21 mouse cellular contexts compared by ENCODE assay signal in genomic region chr4:138335648-138336047, GRCm38 (mm10). TPM values are rescaled to one million over a fixed set of nuclear protein-coding genes. Genes with fewer than 3 reads are reported as not detected.
DNase-seq lines count a peak whose midpoint lies in the region; ATAC-seq and TF ChIP-seq lines count a peak whose summit lies in the region.
"Had no signal": no experiment of that assay in that cellular context is flagged by ENCODE, and none has a peak within 500 bp of the region (broad histone marks: within the 10 kb centered on the region; RNA-seq: fewer than 3 reads in every experiment).

No protein-coding gene starts in this region.

- no peak for ATAC-seq in intestine, postnatal 0 days
- ATAC-seq in intestine, embryonic 15.5 days = no peak
- ATAC-seq in liver, embryonic 12.5 days = no peak
- ATAC-seq: activated CD4-positive, CD25-positive, alpha-beta regulatory T cell, adult 4 months; hindbrain, embryonic 16.5 days; intestine, embryonic 16.5 days; midbrain, embryonic 16.5 days had no signal

- H3K9ac ChIP-seq in intestine, postnatal 0 days (ENCODE audit: low read depth, low read length) = no peak overlapping the region
- H3K9ac ChIP-seq in intestine, embryonic 15.5 days = no peak overlapping the region
- no peak overlapping the region for H3K9ac ChIP-seq in liver, adult 2 months (ENCODE audit: low read depth, low read length)
- no peak overlapping the region for H3K9ac ChIP-seq in liver, embryonic 12.5 days
- H3K9ac ChIP-seq: embryonic facial prominence, embryonic 12.5 days; forebrain, embryonic 12.5 days; lung, embryonic 15.5 days had no signal

- no peaks in the 10 kb centered on the region for H3K9me3 ChIP-seq in intestine, postnatal 0 days (ENCODE audit: control insufficient read depth)
- H3K9me3 ChIP-seq in intestine, embryonic 15.5 days = no peaks in the 10 kb centered on the region
- no peaks in the 10 kb centered on the region for H3K9me3 ChIP-seq in liver, embryonic 12.5 days (replicated peaks)
- H3K9me3 ChIP-seq: embryonic facial prominence, embryonic 12.5 days; forebrain, embryonic 12.5 days; hindbrain, embryonic 10.5 days; lung, embryonic 15.5 days had no signal

- no peaks in the 10 kb centered on the region for H3K79me2 ChIP-seq in liver, adult 2 months (ENCODE audit: control insufficient read depth, insufficient read depth, low read length)

- 88% methylated on average over 6 of the region's 6 CpGs for WGBS in intestine, postnatal 0 days
- 86% methylated on average over 6 of the region's 6 CpGs for WGBS in intestine, embryonic 15.5 days
- 90% methylated on average over 6 of the region's 6 CpGs for WGBS in liver, adult 2 months
- 75% methylated on average over 6 of the region's 6 CpGs for WGBS in liver, embryonic 12.5 days (ENCODE audit: insufficient replicate concordance)

- no peak overlapping the region for H3K27ac ChIP-seq in intestine, postnatal 0 days (ENCODE audit: low read depth, low read length)
- H3K27ac ChIP-seq in intestine, embryonic 15.5 days = no peak overlapping the region
- H3K27ac ChIP-seq in liver, adult 2 months (replicated peaks; ENCODE audit: insufficient read depth, low read depth, low read length) = no peak overlapping the region
- H3K27ac ChIP-seq in liver, embryonic 12.5 days = no peak overlapping the region
- no peak overlapping the region for H3K27ac ChIP-seq in bone marrow macrophage, adult 2 months (ENCODE audit: insufficient read depth, low read depth, low read length)
- H3K27ac ChIP-seq: embryonic facial prominence, embryonic 12.5 days; forebrain, embryonic 12.5 days; hindbrain, embryonic 10.5 days; lung, embryonic 15.5 days; macrophage had no signal

- peak; percentile 42 for TF ChIP-seq CTCF in intestine, postnatal 0 days (IDR thresholded peaks at IDR 0.05; ENCODE audit: low read depth)
- TF ChIP-seq CTCF in liver, adult 2 months (IDR thresholded peaks at IDR 0.05; ENCODE audit: low read depth, low read length) = 0 out of 2 replicates have a peak, but pooled peaks have one; percentile 16
- 0 out of 2 replicates have a peak, but pooled peaks have one; percentile 4 for TF ChIP-seq CTCF in bone marrow macrophage, adult 2 months (IDR thresholded peaks at IDR 0.05; ENCODE audit: low read depth, low read length)

- H3K36me3 ChIP-seq in intestine, postnatal 0 days (ENCODE audit: control insufficient read depth, insufficient read depth) = no peaks in the 10 kb centered on the region
- no peaks in the 10 kb centered on the region for H3K36me3 ChIP-seq in intestine, embryonic 15.5 days
- no peaks in the 10 kb centered on the region for H3K36me3 ChIP-seq in liver, adult 2 months (ENCODE audit: control insufficient read depth, insufficient read depth, low read length)
- no peaks in the 10 kb centered on the region for H3K36me3 ChIP-seq in liver, embryonic 12.5 days
- H3K36me3 ChIP-seq: embryonic facial prominence, embryonic 12.5 days; forebrain, embryonic 12.5 days; hindbrain, embryonic 10.5 days; lung, embryonic 15.5 days had no signal

- DNase-seq in liver, adult 2 months (ENCODE audit: extremely low read depth, low read depth, low spot score) = no peak
- DNase-seq in B cell, adult 2 months = peak; percentile 18 to 23
- no peak for DNase-seq in right cerebral cortex, postnatal 10 days (ENCODE audit: low spot score in 2 of 2)
- DNase-seq: kidney, postnatal 10 days; right cerebral cortex, postnatal 4 days; thymus, adult 2 months had no signal

- H3K4me1 ChIP-seq in intestine, postnatal 0 days (replicated peaks; ENCODE audit: control insufficient read depth, insufficient read depth, low read length) = 0 out of 2 replicates have a peak, but pooled peaks cover 7% of the 10 kb centered on the region
- H3K4me1 ChIP-seq in intestine, embryonic 15.5 days (replicated peaks) = no peaks in the 10 kb centered on the region
- H3K4me1 ChIP-seq in liver, adult 2 months (ENCODE audit: control insufficient read depth, insufficient read depth, low read length) = peaks cover 12% of the 10 kb centered on the region
- peaks cover 9% of the 10 kb centered on the region; the same call in 1 of the 2 replicates for H3K4me1 ChIP-seq in liver, embryonic 12.5 days
- H3K4me1 ChIP-seq in bone marrow macrophage, adult 2 months (ENCODE audit: control insufficient read depth, insufficient read depth, low read length) = peaks cover 23% of the 10 kb centered on the region
- H3K4me1 ChIP-seq: embryonic facial prominence, embryonic 12.5 days; forebrain, embryonic 12.5 days; lung, embryonic 15.5 days had no signal

- no peaks in the 10 kb centered on the region for H3K27me3 ChIP-seq in intestine, postnatal 0 days (replicated peaks; ENCODE audit: control insufficient read depth, insufficient read depth, low read length)
- no peaks in the 10 kb centered on the region; the same call in 1 of the 2 replicates for H3K27me3 ChIP-seq in intestine, embryonic 15.5 days (replicated peaks)
- H3K27me3 ChIP-seq in liver, adult 2 months (ENCODE audit: control insufficient read depth, insufficient read depth, low read length) = no peaks in the 10 kb centered on the region
- peaks cover 15% of the 10 kb centered on the region for H3K27me3 ChIP-seq in liver, embryonic 12.5 days (replicated peaks)

- TF ChIP-seq POLR2A in liver, adult 2 months (IDR thresholded peaks at IDR 0.05; ENCODE audit: extremely low read depth, insufficient read depth, low read length) = no peak
- TF ChIP-seq POLR2A in bone marrow macrophage, adult 2 months (IDR thresholded peaks at IDR 0.05; ENCODE audit: borderline replicate concordance, low read depth, low read length) = no peak

- no peak overlapping the region for H3K4me2 ChIP-seq in intestine, postnatal 0 days (replicated peaks; ENCODE audit: low read depth)
- H3K4me2 ChIP-seq in intestine, embryonic 15.5 days (replicated peaks) = no peak overlapping the region
- H3K4me2 ChIP-seq in liver, embryonic 12.5 days = no peak overlapping the region
- H3K4me2 ChIP-seq: embryonic facial prominence, embryonic 12.5 days; forebrain, embryonic 12.5 days; heart, embryonic 11.5 days; lung, embryonic 15.5 days had no signal

- H3K4me3 ChIP-seq in intestine, postnatal 0 days (ENCODE audit: low read depth, low read length) = no peak overlapping the region
- H3K4me3 ChIP-seq in intestine, embryonic 15.5 days (replicated peaks) = no peak overlapping the region
- no peak overlapping the region for H3K4me3 ChIP-seq in liver, adult 2 months (ENCODE audit: insufficient read depth, low read depth, low read length)
- no peak overlapping the region for H3K4me3 ChIP-seq in liver, embryonic 12.5 days
- H3K4me3 ChIP-seq in bone marrow macrophage, adult 2 months (ENCODE audit: insufficient read depth, low read length) = no peak overlapping the region
- H3K4me3 ChIP-seq: embryonic facial prominence, embryonic 12.5 days; forebrain, embryonic 12.5 days; hindbrain, embryonic 10.5 days; lung, embryonic 15.5 days had no signal

RNA-seq across cellular contexts. Expression of gene Pink1, which starts 9.5 kb away (rescaled TPM):
- 65.8 and 71.7 TPM in 2 replicates for polyA plus RNA-seq in intestine, postnatal 0 days (2015; fragmentation: Nextera tagmentation; extraction: Ambion mirVana)
- polyA plus RNA-seq in intestine, embryonic 15.5 days (2015; fragmentation: Nextera tagmentation; extraction: Ambion mirVana) = 35.9 and 36.1 TPM in 2 replicates
- total RNA-seq in liver, adult 2 months (2014; rRNA removed) = 134 and 150 TPM in 2 replicates
- 192 and 217 TPM in 2 replicates for polyA plus RNA-seq in liver, adult 2 months (2012; rRNA removed)
- 28.8 and 30.2 TPM in 2 replicates for polyA plus RNA-seq in liver, embryonic 12.5 days (2016; fragmentation: Nextera tagmentation; extraction: Ambion mirVana)
- polyA plus RNA-seq in bone marrow macrophage, adult 2 months (2012; ENCODE audit: insufficient read depth, insufficient read length, missing spikeins) = 79.8 and 87.1 TPM in 2 replicates

RNA-seq across cellular contexts. Expression of gene Ddost, which starts 31.1 kb away (rescaled TPM):
- 177 and 178 TPM in 2 replicates for polyA plus RNA-seq in intestine, postnatal 0 days (2015; fragmentation: Nextera tagmentation; extraction: Ambion mirVana)
- polyA plus RNA-seq in intestine, embryonic 15.5 days (2015; fragmentation: Nextera tagmentation; extraction: Ambion mirVana) = 379 and 414 TPM in 2 replicates
- 93.9 and 114 TPM in 2 replicates for total RNA-seq in liver, adult 2 months (2014; rRNA removed)
- 141 and 145 TPM in 2 replicates for polyA plus RNA-seq in liver, adult 2 months (2012; rRNA removed)
- 206 and 212 TPM in 2 replicates for polyA plus RNA-seq in liver, embryonic 12.5 days (2016; fragmentation: Nextera tagmentation; extraction: Ambion mirVana)
- 112 and 119 TPM in 2 replicates for polyA plus RNA-seq in bone marrow macrophage, adult 2 months (2012; ENCODE audit: insufficient read depth, insufficient read length, missing spikeins)

RNA-seq across cellular contexts. Expression of gene Cda, which starts 32.1 kb away (rescaled TPM):
- polyA plus RNA-seq in intestine, postnatal 0 days (2015; fragmentation: Nextera tagmentation; extraction: Ambion mirVana) = 37.5 and 41.7 TPM in 2 replicates
- 26.5 and 30.5 TPM in 2 replicates for polyA plus RNA-seq in intestine, embryonic 15.5 days (2015; fragmentation: Nextera tagmentation; extraction: Ambion mirVana)
- total RNA-seq in liver, adult 2 months (2014; rRNA removed) = 4.5 and 4.8 TPM in 2 replicates
- polyA plus RNA-seq in liver, adult 2 months (2012; rRNA removed) = 33.1 and 34.1 TPM in 2 replicates
- 5.1 and 5.8 TPM in 2 replicates for polyA plus RNA-seq in liver, embryonic 12.5 days (2016; fragmentation: Nextera tagmentation; extraction: Ambion mirVana)
- polyA plus RNA-seq in bone marrow macrophage, adult 2 months (2012; ENCODE audit: insufficient read depth, insufficient read length, missing spikeins) = not detected in 2 replicates
- total RNA-seq: CH12.LX had no signal
- polyA plus RNA-seq: activated CD4-positive, CD25-positive, alpha-beta regulatory T cell, adult 4 months; macrophage had no signal

Comparison
In these comparisons a context has a peak if more than half of its experiments do, and no peak if none do; other contexts are left out.
1. DNase-seq: peak in B cell, adult 2 months (2 of 2); none in liver, adult 2 months (single experiment) and right cerebral cortex, postnatal 10 days (0 of 2).
2. Peak in every context shown above with its lines, with median percentiles within 50 percentile points of each other: CTCF ChIP-seq.